Mouse (Mus musculus): ENCODE data around the gene Dusp27. TPM values are rescaled to one million over a fixed set of nuclear protein-coding genes. Genes with fewer than 3 reads are reported as not detected.

The Dusp27 gene
- polyA plus RNA-seq, 1 experiment from 2014 or later = 0.75 TPM

DNA sequence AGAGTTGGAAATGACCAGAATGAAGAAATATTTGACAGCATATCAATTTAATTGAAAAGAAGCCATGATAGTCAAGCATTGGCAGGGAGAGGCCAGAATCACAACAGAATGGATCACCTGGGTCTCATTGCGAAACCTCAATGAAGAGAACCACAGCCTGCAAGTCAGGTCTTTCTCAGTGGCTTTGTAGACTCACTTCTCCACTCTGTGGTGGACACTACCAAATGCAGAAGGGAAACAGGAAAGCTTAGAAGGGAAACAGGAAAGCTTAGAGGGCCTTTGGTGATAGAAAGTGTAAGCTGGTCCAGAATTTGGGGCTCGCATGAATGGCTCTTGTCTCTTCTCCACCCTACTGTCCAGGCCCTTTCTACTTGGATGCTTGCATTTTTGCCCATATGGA is 29.6 kb downstream of the Dusp27 start:
- no peak for TF ChIP-seq CTCF (IDR thresholded peaks at IDR 0.05)
- no peak for TF ChIP-seq EP300 (IDR thresholded peaks at IDR 0.05)
- Histone ChIP-seq H3K9ac (replicated peaks; ENCODE audit: low read depth) (no peak overlapping the region), H3K27me3 (replicated peaks; ENCODE audit: insufficient read depth, low read length) (no peaks in the 10 kb centered on the region), H3K27ac (ENCODE audit: low read length) (no peak overlapping the region), H3K4me2 (replicated peaks; ENCODE audit: low read depth, low read length) (no peak overlapping the region), H3K9me3 (ENCODE audit: low read length) (no peaks in the 10 kb centered on the region), H3K36me3 (ENCODE audit: insufficient read depth, low read length) (no peaks in the 10 kb centered on the region), H3K4me1 (ENCODE audit: insufficient read depth, low read depth, low read length) (no peaks in the 10 kb centered on the region), H3K4me3 (ENCODE audit: low read depth, low read length) (no peak overlapping the region)
- no peak for DNase-seq (ENCODE audit: low spot score)
- no peak for ATAC-seq
- 87% methylated on average over 2 of the region's 2 CpGs for WGBS

DNA sequence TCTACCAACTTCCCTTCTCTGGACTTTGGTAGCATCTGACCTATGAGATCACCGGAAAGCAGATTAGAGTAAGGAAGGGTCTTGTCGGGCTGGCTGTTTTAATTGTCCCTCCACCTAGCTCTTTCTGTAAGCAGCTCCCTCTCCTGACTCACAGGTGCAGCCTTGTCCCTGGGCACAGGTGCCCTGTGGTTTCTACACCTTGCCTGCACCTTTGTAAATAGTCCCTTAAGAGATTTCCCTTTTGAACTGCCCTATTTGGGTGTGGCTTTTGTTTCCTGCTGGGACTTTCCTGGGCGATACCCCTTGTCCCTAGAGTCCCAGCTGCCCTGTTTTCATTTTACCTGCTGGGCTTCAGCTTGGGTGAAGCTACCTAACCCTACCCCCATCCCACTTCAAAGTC is 33.3 kb downstream of the Dusp27 start:
- 64% methylated on average over 3 of the region's 3 CpGs for WGBS
- Histone ChIP-seq H3K4me1 (ENCODE audit: insufficient read depth, low read depth, low read length) (no peaks in the 10 kb centered on the region), H3K27ac (ENCODE audit: low read length) (no peak overlapping the region), H3K4me2 (replicated peaks; ENCODE audit: low read depth, low read length) (no peak overlapping the region), H3K36me3 (ENCODE audit: insufficient read depth, low read length) (no peaks in the 10 kb centered on the region), H3K9me3 (ENCODE audit: low read length) (no peaks in the 10 kb centered on the region), H3K27me3 (replicated peaks; ENCODE audit: insufficient read depth, low read length) (no peaks in the 10 kb centered on the region), H3K9ac (replicated peaks; ENCODE audit: low read depth) (no peak overlapping the region), H3K4me3 (ENCODE audit: low read depth, low read length) (no peak overlapping the region)
- ATAC-seq (no peak), DNase-seq (ENCODE audit: low spot score) (no peak)
- no peak for TF ChIP-seq EP300 (IDR thresholded peaks at IDR 0.05)
- TF ChIP-seq CTCF (IDR thresholded peaks at IDR 0.05) = no peak

DNA sequence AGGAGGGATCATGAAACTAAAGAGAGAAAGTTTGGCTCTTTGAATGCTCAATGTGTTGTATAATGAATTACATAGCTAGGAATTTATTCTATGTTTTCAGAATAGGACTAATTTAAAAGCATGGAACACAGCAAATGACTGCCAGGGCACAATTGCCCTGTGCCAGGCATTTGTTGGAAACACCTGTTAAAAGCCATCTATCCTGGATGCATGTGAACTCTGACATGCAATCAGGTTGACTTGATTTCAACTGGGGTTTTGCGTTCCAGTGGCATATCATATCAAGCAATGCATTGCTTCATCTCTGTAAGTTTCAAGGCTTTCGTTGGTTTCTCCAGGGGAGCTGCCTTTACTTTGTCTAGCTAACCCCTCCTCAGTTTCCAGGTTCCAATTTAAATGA is 37.4 kb downstream of the Dusp27 start:
- TF ChIP-seq CTCF (IDR thresholded peaks at IDR 0.05) (no peak), EP300 (IDR thresholded peaks at IDR 0.05) (no peak)
- H3K4me1 ChIP-seq (ENCODE audit: insufficient read depth, low read depth, low read length) = no peaks in the 10 kb centered on the region
- no peaks in the 10 kb centered on the region for H3K27me3 ChIP-seq (replicated peaks; ENCODE audit: insufficient read depth, low read length)
- 61% methylated on average over 2 of the region's 2 CpGs for WGBS
- no peak overlapping the region for H3K4me3 ChIP-seq (ENCODE audit: low read depth, low read length)
- H3K4me2 ChIP-seq (replicated peaks; ENCODE audit: low read depth, low read length) = no peak overlapping the region
- no peak for ATAC-seq
- no peaks in the 10 kb centered on the region for H3K36me3 ChIP-seq (ENCODE audit: insufficient read depth, low read length)
- no peak overlapping the region for H3K27ac ChIP-seq (ENCODE audit: low read length)
- H3K9me3 ChIP-seq (ENCODE audit: low read length) = no peaks in the 10 kb centered on the region
- H3K9ac ChIP-seq (replicated peaks; ENCODE audit: low read depth) = no peak overlapping the region
- DNase-seq (ENCODE audit: low spot score) = no peak

DNA sequence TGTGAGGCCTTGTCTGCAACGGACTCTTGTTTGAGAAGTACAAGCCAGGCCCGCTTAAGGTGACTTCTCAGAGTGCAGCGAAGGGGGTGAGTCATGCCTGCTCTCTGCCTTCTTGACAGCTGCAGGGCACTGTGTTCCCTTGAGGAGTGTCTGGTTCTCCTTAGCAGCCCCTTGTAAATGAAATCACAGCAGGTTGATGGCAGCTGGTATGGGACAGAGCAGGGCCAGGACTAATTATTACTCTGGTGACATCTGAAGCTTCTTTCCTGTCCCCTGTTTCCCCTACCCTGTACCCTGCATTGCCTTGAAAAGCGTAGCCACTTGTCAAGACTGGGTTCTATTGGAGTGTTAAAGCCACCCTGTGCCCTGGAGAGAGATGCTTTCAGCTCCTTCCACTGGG is 38.0 kb downstream of the Dusp27 start:
- Histone ChIP-seq H3K4me1 (ENCODE audit: insufficient read depth, low read depth, low read length) (no peaks in the 10 kb centered on the region), H3K9ac (replicated peaks; ENCODE audit: low read depth) (no peak overlapping the region), H3K27ac (ENCODE audit: low read length) (no peak overlapping the region), H3K9me3 (ENCODE audit: low read length) (no peaks in the 10 kb centered on the region), H3K36me3 (ENCODE audit: insufficient read depth, low read length) (no peaks in the 10 kb centered on the region), H3K4me3 (ENCODE audit: low read depth, low read length) (no peak overlapping the region), H3K27me3 (replicated peaks; ENCODE audit: insufficient read depth, low read length) (no peaks in the 10 kb centered on the region), H3K4me2 (replicated peaks; ENCODE audit: low read depth, low read length) (no peak overlapping the region)
- DNase-seq (ENCODE audit: low spot score) (peak; percentile 66), ATAC-seq (peak; percentile 97)
- 51% methylated on average over 4 of the region's 4 CpGs for WGBS
- TF ChIP-seq CTCF (IDR thresholded peaks at IDR 0.05) = no peak
- TF ChIP-seq EP300 (IDR thresholded peaks at IDR 0.05) = no peak

DNA sequence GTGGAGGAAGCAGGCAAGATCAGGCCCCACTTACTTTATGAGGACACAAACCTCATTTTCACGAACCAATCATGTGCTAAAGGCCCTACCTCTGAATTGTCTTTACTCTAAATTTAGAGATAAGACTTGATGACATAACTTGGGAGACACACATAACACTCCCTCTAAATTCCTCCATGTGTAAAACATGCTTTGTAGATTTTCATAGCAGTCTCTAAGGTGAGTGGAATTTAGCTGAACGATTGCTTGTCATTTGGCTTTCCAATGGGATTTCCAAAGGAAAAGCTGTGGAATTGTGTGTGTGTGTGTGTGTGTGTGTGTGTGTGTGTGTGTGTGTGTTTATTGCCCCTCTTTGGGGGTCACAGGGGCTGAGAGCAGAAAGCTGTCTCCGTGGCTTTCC is 38.4 kb downstream of the Dusp27 start:
- TF ChIP-seq CTCF (IDR thresholded peaks at IDR 0.05) = no peak
- TF ChIP-seq EP300 (IDR thresholded peaks at IDR 0.05) = no peak
- Histone ChIP-seq H3K9me3 (ENCODE audit: low read length) (no peaks in the 10 kb centered on the region), H3K27me3 (replicated peaks; ENCODE audit: insufficient read depth, low read length) (no peaks in the 10 kb centered on the region), H3K36me3 (ENCODE audit: insufficient read depth, low read length) (no peaks in the 10 kb centered on the region), H3K4me3 (ENCODE audit: low read depth, low read length) (no peak overlapping the region), H3K9ac (replicated peaks; ENCODE audit: low read depth) (no peak overlapping the region), H3K27ac (ENCODE audit: low read length) (no peak overlapping the region), H3K4me2 (replicated peaks; ENCODE audit: low read depth, low read length) (no peak overlapping the region), H3K4me1 (ENCODE audit: insufficient read depth, low read depth, low read length) (no peaks in the 10 kb centered on the region)
- WGBS = 45% methylated on average over 3 of the region's 3 CpGs
- DNase-seq (ENCODE audit: low spot score) (no peak), ATAC-seq (peak; percentile 66)

DNA sequence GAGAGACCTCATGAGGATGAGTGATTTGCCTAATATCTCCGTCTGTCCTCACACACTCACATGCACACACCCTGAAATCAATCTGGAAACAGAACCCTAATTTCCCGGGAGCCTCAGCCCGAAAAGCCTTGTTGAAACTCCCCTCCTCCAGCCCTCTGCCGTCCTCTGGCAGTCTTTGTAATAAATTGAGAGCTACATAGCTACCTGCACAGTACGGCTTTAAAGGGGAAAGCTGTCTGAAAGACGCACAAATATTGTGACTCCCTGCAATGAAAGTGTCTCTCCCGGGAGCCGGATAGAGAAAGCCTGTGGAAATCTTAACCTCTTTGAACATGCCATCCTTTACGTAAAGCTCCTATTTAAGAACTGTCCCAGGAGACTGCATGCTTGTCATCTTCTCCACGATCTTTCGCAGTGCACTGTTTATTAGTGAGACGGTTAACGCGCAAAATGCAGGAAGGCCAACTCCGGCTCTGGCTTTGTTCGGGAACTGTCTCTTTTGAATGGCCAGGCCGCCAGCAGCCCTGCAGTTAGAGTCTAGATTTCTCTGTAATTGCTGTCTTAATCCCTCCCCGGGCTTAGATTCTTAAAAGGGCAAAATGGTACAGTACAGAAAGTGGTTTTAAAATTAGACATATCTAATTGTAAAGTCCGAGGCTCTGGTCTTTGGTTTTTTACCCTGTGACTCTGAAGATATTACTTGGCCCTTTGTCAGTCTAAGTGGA is 39.1 kb downstream of the Dusp27 start:
- Histone ChIP-seq H3K9me3 (ENCODE audit: low read length) (no peaks in the 10 kb centered on the region), H3K27me3 (replicated peaks; ENCODE audit: insufficient read depth, low read length) (no peaks in the 10 kb centered on the region), H3K4me2 (replicated peaks; ENCODE audit: low read depth, low read length) (no peak overlapping the region), H3K27ac (ENCODE audit: low read length) (no peak overlapping the region), H3K4me1 (ENCODE audit: insufficient read depth, low read depth, low read length) (no peaks in the 10 kb centered on the region), H3K36me3 (ENCODE audit: insufficient read depth, low read length) (no peaks in the 10 kb centered on the region), H3K4me3 (ENCODE audit: low read depth, low read length) (no peak overlapping the region), H3K9ac (replicated peaks; ENCODE audit: low read depth) (no peak overlapping the region)
- ATAC-seq (no peak), DNase-seq (ENCODE audit: low spot score) (no peak)
- TF ChIP-seq CTCF (IDR thresholded peaks at IDR 0.05) = no peak
- no peak for TF ChIP-seq EP300 (IDR thresholded peaks at IDR 0.05)
- WGBS = 76% methylated on average over 19 of the region's 19 CpGs
